Mouse (Mus musculus) forebrain, embryonic 13.5 days (tissue): ENCODE data around the gene Map7. TPM values are rescaled to one million over a fixed set of nuclear protein-coding genes. Genes with fewer than 3 reads are reported as not detected.

Source experiments
- ATAC-seq: fragments of 200-750 bp; cut with Nextera tagmentation; 2 replicates; pipeline ENCODE4 v1.8.0; 2017
- H3K27ac ChIP-seq: fragments of 300-500 bp; sonication (generic); 2 replicates; pipeline ENCODE4 v1.5.1; 2015; ENCODE audit warnings: inconsistent platforms, mild to moderate bottlenecking, moderate library complexity
- H3K27me3 ChIP-seq: fragments of 300-500 bp; sonication (generic); 2 replicates; pipeline ENCODE4 v1.6.1; 2015; ENCODE audit warnings: mild to moderate bottlenecking, inconsistent platforms
- H3K36me3 ChIP-seq: fragments of 300-500 bp; sonication (generic); 2 replicates; pipeline ENCODE4 v1.6.1; 2015; ENCODE audit warnings: mild to moderate bottlenecking, inconsistent platforms; ENCODE audit not compliant: poor library complexity, severe bottlenecking
- H3K4me1 ChIP-seq: fragments of 300-500 bp; sonication (generic); 2 replicates; pipeline ENCODE4 v1.6.1; 2015; ENCODE audit warnings: inconsistent platforms
- H3K4me2 ChIP-seq: fragments of 300-500 bp; sonication (generic); 2 replicates; pipeline ENCODE4 v1.6.1; 2015; ENCODE audit warnings: inconsistent platforms, mild to moderate bottlenecking, moderate library complexity
- H3K4me3 ChIP-seq: fragments of 300-500 bp; sonication (generic); 2 replicates; pipeline ENCODE4 v1.5.1; 2015; ENCODE audit warnings: mild to moderate bottlenecking, inconsistent platforms
- H3K9ac ChIP-seq: fragments of 300-500 bp; sonication (generic); 2 replicates; pipeline ENCODE4 v1.6.1; 2015; ENCODE audit warnings: mild to moderate bottlenecking, inconsistent platforms
- H3K9me3 ChIP-seq: fragments of 300-500 bp; sonication (generic); replicated peaks from 2 replicates; pipeline ENCODE4 v1.6.1; 2016; ENCODE audit warnings: inconsistent platforms
- WGBS: fragments of 180-500 bp; shearing (Covaris S2); methylation state at CpG from one replicate; pipeline ENCODE4 v1.1.7; 2015; 5-methylcytosine and 5-hydroxymethylcytosine counted together
- polyA plus RNA-seq: library from polyadenylated mRNA; unstranded; fragments of >200 nt; fragmentation: Nextera tagmentation; extraction: Ambion mirVana; gene quantifications from 2 replicates; pipeline ENCODE4 v1.2.1, GENCODE M21; 2015

Gene Map7
- polyA plus RNA-seq, 1 experiment from 2014 or later = 4.1 TPM

- H3K4me1 ChIP-seq = 0 out of 2 replicates have a peak, but pooled peaks cover 4% of the 10 kb centered on the region
- no peak overlapping the region for H3K27ac ChIP-seq
- H3K9me3 ChIP-seq = no peaks in the 10 kb centered on the region
- no peak overlapping the region for H3K4me2 ChIP-seq
- no peak overlapping the region for H3K4me3 ChIP-seq
- ATAC-seq = no peak
- H3K36me3 ChIP-seq = no peaks in the 10 kb centered on the region
- H3K9ac ChIP-seq = no peak overlapping the region
- 88% methylated on average over 8 of the region's 8 CpGs for WGBS
- H3K27me3 ChIP-seq = no peaks in the 10 kb centered on the region
These were observed 71.3 kb downstream of the Map7 start for GRCm38 (mm10) chr10:20219538-20219937.

DNA sequence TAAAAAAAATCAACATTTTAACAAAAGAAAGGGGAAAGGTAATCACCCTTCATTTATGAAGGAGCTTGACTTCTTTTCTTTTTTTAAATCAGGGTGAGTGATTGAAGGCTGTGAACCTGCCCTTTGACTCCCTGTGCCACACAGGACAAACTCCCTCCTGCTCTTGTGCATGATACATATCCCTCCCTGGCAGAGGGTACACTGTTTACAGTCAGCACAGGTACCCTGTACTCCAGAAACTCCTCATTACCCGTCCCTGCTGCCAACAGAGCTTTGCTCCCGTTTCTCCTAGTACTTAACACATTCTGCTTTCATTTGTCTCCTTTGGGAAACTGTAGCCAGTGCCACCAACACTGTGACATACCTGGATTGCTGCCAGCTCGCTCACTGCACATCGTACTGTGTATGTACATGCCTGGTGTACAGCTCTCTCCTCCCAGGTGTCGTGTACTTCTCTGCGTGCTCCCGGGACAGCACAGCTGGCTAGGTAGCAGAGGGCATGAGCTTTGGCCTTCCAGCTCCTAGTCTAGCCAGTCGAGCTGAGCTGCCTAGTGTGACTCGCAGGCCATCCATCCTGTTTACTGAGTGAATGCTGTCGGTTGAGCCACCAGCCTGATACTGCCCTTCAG lies 72.3 kb downstream of the Map7 start:
- Histone ChIP-seq H3K27me3 (no peaks in the 10 kb centered on the region), H3K27ac (no peak overlapping the region), H3K4me3 (no peak overlapping the region), H3K4me1 (0 out of 2 replicates have a peak, but pooled peaks cover 4% of the 10 kb centered on the region), H3K36me3 (no peaks in the 10 kb centered on the region), H3K9ac (no peak overlapping the region), H3K9me3 (no peaks in the 10 kb centered on the region), H3K4me2 (no peak overlapping the region)
- WGBS = 68% methylated on average over 10 of the region's 10 CpGs
- no peak for ATAC-seq

DNA sequence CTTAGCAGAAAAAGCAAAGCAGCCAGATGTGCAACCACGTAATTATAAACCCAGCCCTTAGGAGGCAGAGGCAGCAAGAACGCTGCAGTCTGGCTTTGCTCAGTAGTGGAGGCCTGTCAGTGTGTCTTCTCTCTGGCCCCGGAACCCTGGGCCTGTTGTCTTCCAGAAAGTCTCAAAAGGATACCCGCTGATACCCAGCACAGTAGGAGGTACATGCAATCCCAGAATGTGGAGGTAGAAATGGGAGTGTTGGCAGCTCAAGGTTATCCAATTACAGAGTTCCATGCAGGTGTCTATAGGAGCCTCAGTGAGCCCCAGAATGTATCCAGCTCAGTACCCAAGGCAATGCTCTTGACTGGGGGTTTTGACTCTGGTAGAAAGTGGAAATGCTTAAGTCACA lies 73.7 kb downstream of the Map7 start:
- Histone ChIP-seq H3K27ac (no peak overlapping the region), H3K4me3 (no peak overlapping the region), H3K4me1 (peaks cover 8% of the 10 kb centered on the region; the same call in 1 of the 2 replicates), H3K9ac (no peak overlapping the region), H3K36me3 (no peaks in the 10 kb centered on the region), H3K9me3 (no peaks in the 10 kb centered on the region), H3K4me2 (no peak overlapping the region), H3K27me3 (no peaks in the 10 kb centered on the region)
- 85% methylated on average over 4 of the region's 4 CpGs for WGBS
- ATAC-seq = no peak

DNA sequence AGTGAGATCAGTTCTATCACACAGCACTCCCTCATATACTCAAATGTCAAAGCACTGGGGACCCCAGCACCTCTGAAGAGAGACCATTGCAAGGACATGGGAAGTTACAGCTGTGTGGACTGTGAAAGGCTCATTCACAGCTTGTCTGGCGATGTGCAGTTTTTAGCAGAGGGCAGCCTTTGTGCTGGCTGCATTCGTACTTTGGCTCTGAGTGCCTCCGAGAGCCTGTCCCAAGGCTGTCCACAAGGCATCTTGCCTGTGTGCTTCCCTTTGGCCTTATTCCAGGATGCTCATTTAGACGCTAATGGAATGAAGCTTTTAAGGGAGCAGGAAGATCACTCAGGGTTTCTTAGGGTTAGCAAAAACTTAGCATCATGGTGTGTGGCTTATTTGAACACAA lies 78.5 kb downstream of the Map7 start:
- H3K9ac ChIP-seq = no peak overlapping the region
- H3K27ac ChIP-seq = no peak overlapping the region
- no peaks in the 10 kb centered on the region for H3K27me3 ChIP-seq
- no peak for ATAC-seq
- peaks cover 4% of the 10 kb centered on the region; the same call in 1 of the 2 replicates for H3K4me1 ChIP-seq
- no peak overlapping the region for H3K4me3 ChIP-seq
- H3K36me3 ChIP-seq = no peaks in the 10 kb centered on the region
- H3K4me2 ChIP-seq = no peak overlapping the region
- H3K9me3 ChIP-seq = no peaks in the 10 kb centered on the region
- 39% methylated on average over 4 of the region's 4 CpGs for WGBS

DNA sequence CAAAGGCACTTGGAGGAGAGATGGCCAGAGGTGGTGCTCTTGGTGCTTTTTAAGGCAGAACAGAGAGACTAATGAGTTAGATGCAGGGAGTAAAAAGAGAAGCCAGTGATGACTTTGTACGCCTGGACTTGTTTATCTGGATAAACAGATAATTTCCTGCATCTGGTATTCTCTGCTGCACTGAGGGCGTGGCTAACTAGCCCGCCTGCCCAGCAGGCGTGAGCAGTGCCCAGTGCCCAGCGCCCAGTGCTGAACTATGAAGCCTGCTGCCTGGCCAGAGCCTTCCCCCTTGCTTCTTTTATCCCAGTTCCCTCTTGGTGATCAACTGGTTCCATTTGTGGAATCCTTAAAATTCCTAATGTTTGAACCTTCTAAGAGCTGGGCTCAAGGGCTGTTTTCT lies 81.8 kb downstream of the Map7 start:
- ATAC-seq = no peak
- 85% methylated on average over 5 of the region's 5 CpGs for WGBS

GRCm38 (mm10) chr10:20233451-20233850 lies 85.2 kb downstream of the Map7 start:
- Histone ChIP-seq H3K27ac (no peak overlapping the region), H3K4me3 (no peak overlapping the region), H3K36me3 (no peaks in the 10 kb centered on the region), H3K9me3 (no peaks in the 10 kb centered on the region), H3K9ac (no peak overlapping the region), H3K27me3 (no peaks in the 10 kb centered on the region), H3K4me1 (no peaks in the 10 kb centered on the region), H3K4me2 (no peak overlapping the region)
- no peak for ATAC-seq
- 97% methylated on average over 10 of the region's 10 CpGs for WGBS

More for the DNA sequence above, 81.8 kb downstream of the Map7 start:
- Histone ChIP-seq H3K27ac (no peak overlapping the region), H3K4me1 (peaks cover 4% of the 10 kb centered on the region; the same call in 1 of the 2 replicates), H3K27me3 (no peaks in the 10 kb centered on the region), H3K9ac (no peak overlapping the region), H3K4me2 (no peak overlapping the region), H3K4me3 (no peak overlapping the region), H3K9me3 (no peaks in the 10 kb centered on the region), H3K36me3 (no peaks in the 10 kb centered on the region)

GRCm38 (mm10) chr10:20234466-20234865 lies 86.2 kb downstream of the Map7 start:
- WGBS = 78% methylated on average over 4 of the region's 4 CpGs
- Histone ChIP-seq H3K27me3 (no peaks in the 10 kb centered on the region), H3K9ac (no peak overlapping the region), H3K4me1 (no peaks in the 10 kb centered on the region), H3K9me3 (no peaks in the 10 kb centered on the region), H3K36me3 (no peaks in the 10 kb centered on the region), H3K27ac (no peak overlapping the region), H3K4me3 (no peak overlapping the region), H3K4me2 (no peak overlapping the region)
- no peak for ATAC-seq

DNA sequence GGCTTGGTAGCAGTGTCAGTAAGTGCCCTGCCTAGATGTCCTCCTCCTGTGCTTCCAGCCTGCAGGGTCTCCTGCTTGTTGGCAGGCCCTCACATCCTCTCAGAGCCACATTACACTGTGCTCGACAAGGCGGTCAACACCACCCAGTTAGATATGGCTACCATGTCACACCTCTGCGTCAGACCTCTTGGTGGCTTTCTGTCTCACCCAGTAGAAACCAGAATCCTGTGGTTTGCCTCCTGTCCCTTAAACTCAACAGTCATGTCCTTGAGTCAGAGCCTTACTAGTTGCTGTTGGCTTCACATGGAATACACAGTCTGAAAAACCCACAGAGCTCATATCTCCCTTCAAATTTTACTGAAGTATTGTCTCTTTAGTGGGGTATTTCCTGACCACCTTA lies 87.4 kb downstream of the Map7 start:
- WGBS = 97% methylated on average over 3 of the region's 3 CpGs
- no peak overlapping the region for H3K4me2 ChIP-seq
- no peak overlapping the region for H3K4me3 ChIP-seq
- H3K36me3 ChIP-seq = no peaks in the 10 kb centered on the region
- no peak overlapping the region for H3K27ac ChIP-seq
- H3K27me3 ChIP-seq = no peaks in the 10 kb centered on the region
- H3K9ac ChIP-seq = no peak overlapping the region
- no peak for ATAC-seq
- H3K4me1 ChIP-seq = no peaks in the 10 kb centered on the region
- H3K9me3 ChIP-seq = no peaks in the 10 kb centered on the region

DNA sequence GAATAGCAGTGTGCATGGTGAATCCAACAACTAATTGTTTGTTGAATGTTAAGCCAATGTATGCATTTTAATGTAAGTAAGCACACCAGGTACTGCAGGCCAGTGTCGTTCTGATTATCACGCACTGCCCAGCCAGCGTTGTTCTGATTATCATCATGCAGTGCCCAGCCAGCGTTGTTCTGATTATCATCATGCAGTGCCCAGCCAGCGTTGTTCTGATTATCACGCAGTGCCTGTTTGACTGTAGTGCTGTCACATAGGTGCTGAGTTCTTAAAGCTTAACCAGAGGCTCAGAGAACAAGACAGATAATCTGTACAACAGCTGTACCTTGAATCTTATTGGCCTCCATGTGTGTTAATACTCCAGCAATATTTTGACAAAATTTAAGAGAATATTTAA lies 88.0 kb downstream of the Map7 start:
- H3K4me3 ChIP-seq = no peak overlapping the region
- H3K27ac ChIP-seq = no peak overlapping the region
- WGBS = 93% methylated on average over 6 of the region's 6 CpGs
- no peak overlapping the region for H3K4me2 ChIP-seq
- H3K4me1 ChIP-seq = no peaks in the 10 kb centered on the region
- no peaks in the 10 kb centered on the region for H3K9me3 ChIP-seq
- no peaks in the 10 kb centered on the region for H3K27me3 ChIP-seq
- H3K9ac ChIP-seq = no peak overlapping the region
- no peaks in the 10 kb centered on the region for H3K36me3 ChIP-seq
- no peak for ATAC-seq

DNA sequence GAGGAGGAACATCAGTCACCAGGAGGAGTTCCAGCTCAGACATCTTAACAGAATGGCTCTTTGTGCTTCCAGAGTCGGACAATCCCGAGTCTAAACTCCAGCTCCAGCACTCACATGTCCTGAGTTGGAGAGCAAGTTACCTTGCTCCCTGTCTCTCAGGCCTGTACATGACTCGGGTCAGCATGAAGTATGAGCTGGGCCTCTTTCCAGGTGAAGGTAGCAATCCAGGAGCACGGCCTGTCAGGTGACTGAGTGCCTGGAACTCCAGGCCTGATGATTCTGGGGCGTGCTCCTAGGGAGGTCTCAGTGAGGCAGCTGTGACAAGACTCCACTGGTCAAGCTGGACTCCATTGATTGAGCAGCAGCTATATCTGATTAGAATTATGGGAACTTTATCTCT lies 90.0 kb downstream of the Map7 start:
- no peaks in the 10 kb centered on the region for H3K27me3 ChIP-seq
- H3K36me3 ChIP-seq = no peaks in the 10 kb centered on the region
- no peaks in the 10 kb centered on the region for H3K9me3 ChIP-seq
- no peaks in the 10 kb centered on the region for H3K4me1 ChIP-seq
- H3K27ac ChIP-seq = no peak overlapping the region
- H3K4me3 ChIP-seq = no peak overlapping the region
- 86% methylated on average over 5 of the region's 5 CpGs for WGBS
- no peak for ATAC-seq
- H3K9ac ChIP-seq = no peak overlapping the region
- H3K4me2 ChIP-seq = no peak overlapping the region

DNA sequence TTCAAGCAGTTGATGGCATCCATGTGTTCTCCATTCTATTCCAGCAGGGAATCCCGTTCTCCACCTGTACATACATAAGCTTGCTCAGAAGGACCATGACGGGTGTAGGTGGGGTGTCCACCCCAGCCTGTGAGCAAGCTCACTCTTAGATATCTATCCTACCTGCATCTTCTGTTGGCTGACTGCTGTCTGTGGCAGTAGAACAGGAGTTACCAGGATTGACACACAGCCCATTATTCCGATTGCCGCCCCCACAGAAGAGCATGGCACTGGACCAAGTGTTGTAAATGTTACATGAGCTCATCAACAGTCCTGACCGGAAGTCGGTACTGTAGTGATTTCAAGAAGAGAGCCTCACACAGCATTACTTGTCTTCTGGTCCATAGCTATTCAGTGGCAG lies 92.6 kb downstream of the Map7 start:
- WGBS = 91% methylated on average over 6 of the region's 6 CpGs
- H3K4me2 ChIP-seq = no peak overlapping the region
- ATAC-seq = no peak
- no peaks in the 10 kb centered on the region for H3K27me3 ChIP-seq
- H3K27ac ChIP-seq = no peak overlapping the region
- no peak overlapping the region for H3K4me3 ChIP-seq
- no peaks in the 10 kb centered on the region for H3K4me1 ChIP-seq
- no peaks in the 10 kb centered on the region for H3K36me3 ChIP-seq
- no peaks in the 10 kb centered on the region for H3K9me3 ChIP-seq
- no peak overlapping the region for H3K9ac ChIP-seq

DNA sequence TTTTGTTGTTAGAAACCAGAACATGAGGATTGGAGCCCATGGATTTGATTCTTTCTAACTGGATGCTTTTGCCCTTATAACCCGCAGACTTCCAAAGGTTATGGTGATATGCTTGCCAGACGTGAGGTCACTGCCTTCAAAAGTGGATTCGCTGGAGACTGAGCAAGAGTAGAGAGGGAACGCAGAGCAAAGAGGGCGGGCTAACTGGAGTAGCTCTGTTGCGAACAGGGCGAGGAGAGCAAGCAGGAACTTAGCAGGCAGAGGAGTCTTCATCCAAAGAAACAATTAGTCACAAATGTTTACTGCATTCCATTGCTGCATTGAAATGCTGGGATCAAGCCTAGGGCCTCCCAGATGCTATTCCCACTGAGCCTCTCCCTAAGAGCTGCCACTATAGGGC lies 95.0 kb downstream of the Map7 start:
- Histone ChIP-seq H3K4me3 (no peak overlapping the region), H3K4me1 (no peaks in the 10 kb centered on the region), H3K27ac (no peak overlapping the region), H3K4me2 (no peak overlapping the region), H3K9me3 (no peaks in the 10 kb centered on the region), H3K27me3 (no peaks in the 10 kb centered on the region), H3K9ac (no peak overlapping the region), H3K36me3 (no peaks in the 10 kb centered on the region)
- ATAC-seq = no peak
- 87% methylated on average over 7 of the region's 7 CpGs for WGBS

DNA sequence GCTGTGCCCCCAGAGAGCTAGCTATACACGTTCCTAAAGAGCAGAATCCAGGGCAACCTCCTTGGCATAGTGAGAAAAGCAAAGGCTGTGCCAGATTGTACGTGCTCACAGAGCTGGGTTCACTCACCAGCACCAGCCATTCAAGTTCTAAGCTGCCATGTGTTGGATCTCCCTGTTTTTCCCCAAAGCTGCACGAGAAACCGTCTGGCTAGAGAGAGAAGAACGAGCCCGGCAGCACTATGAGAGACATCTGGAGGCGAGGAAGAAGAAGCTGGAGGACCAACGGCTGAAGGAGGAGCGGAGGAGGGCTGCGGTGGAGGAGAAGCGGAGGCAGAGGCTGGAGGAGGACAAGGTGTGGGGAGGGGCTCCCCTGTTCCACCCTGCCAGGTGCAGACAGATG lies 96.8 kb downstream of the Map7 start:
- Histone ChIP-seq H3K27me3 (no peaks in the 10 kb centered on the region), H3K4me2 (no peak overlapping the region), H3K9ac (no peak overlapping the region), H3K27ac (no peak overlapping the region), H3K4me1 (no peaks in the 10 kb centered on the region), H3K4me3 (no peak overlapping the region), H3K9me3 (no peaks in the 10 kb centered on the region), H3K36me3 (no peaks in the 10 kb centered on the region)
- WGBS = 91% methylated on average over 11 of the region's 11 CpGs
- ATAC-seq = no peak
